Mouse (Mus musculus) liver, embryonic 12.5 days (tissue): ENCODE results near the gene Macf1. TPM values are rescaled to one million over a fixed set of nuclear protein-coding genes. Genes with fewer than 3 reads are reported as not detected.
"Not testable (repeated sequence)": the region's sequence is repeated elsewhere in the genome, so short reads cannot be mapped to it uniquely, and the experiment has no call there.

ENCODE experiments used
- ATAC-seq: fragments of 200-750 bp; cut with Nextera tagmentation; 2 replicates; pipeline ENCODE4 v1.8.0; 2017; ENCODE audit warnings: moderate number of reproducible peaks, mild to moderate bottlenecking, moderate library complexity
- H3K27ac ChIP-seq: fragments of 300-500 bp; sonication (generic); 2 replicates; pipeline ENCODE4 v1.5.1; 2016; ENCODE audit warnings: mild to moderate bottlenecking
- H3K27me3 ChIP-seq: fragments of 300-500 bp; sonication (generic); replicated peaks from 2 replicates; pipeline ENCODE4 v1.6.1; 2016; ENCODE audit warnings: mild to moderate bottlenecking, moderate library complexity
- H3K36me3 ChIP-seq: fragments of 300-500 bp; sonication (generic); 2 replicates; pipeline ENCODE4 v1.6.1; 2016; ENCODE audit warnings: mild to moderate bottlenecking, moderate library complexity
- H3K4me1 ChIP-seq: fragments of 300-500 bp; sonication (generic); 2 replicates; pipeline ENCODE4 v1.6.1; 2016
- H3K4me2 ChIP-seq: fragments of 300-500 bp; sonication (generic); 2 replicates; pipeline ENCODE4 v1.6.1; 2016; ENCODE audit warnings: mild to moderate bottlenecking, moderate library complexity
- H3K4me3 ChIP-seq: fragments of 300-500 bp; sonication (generic); 2 replicates; pipeline ENCODE4 v1.5.1; 2016; ENCODE audit warnings: mild to moderate bottlenecking, moderate library complexity
- H3K9ac ChIP-seq: fragments of 300-500 bp; sonication (generic); 2 replicates; pipeline ENCODE4 v1.6.1; 2016; ENCODE audit warnings: mild to moderate bottlenecking, moderate library complexity
- H3K9me3 ChIP-seq: fragments of 300-500 bp; sonication (generic); replicated peaks from 2 replicates; pipeline ENCODE4 v1.6.1; 2016; ENCODE audit warnings: mild to moderate bottlenecking, moderate library complexity
- WGBS: fragments of 180-500 bp; shearing (Covaris S2); methylation state at CpG from one replicate; pipeline ENCODE4 v1.1.7; 2016; ENCODE audit not compliant: insufficient replicate concordance; 5-methylcytosine and 5-hydroxymethylcytosine counted together
- polyA plus RNA-seq: library from polyadenylated mRNA; unstranded; fragments of >200 nt; fragmentation: Nextera tagmentation; extraction: Ambion mirVana; gene quantifications from 2 replicates; pipeline ENCODE4 v1.2.1, GENCODE M21; 2016

The Macf1 gene
- polyA plus RNA-seq, 1 experiment from 2014 or later, result 15.1 TPM

DNA sequence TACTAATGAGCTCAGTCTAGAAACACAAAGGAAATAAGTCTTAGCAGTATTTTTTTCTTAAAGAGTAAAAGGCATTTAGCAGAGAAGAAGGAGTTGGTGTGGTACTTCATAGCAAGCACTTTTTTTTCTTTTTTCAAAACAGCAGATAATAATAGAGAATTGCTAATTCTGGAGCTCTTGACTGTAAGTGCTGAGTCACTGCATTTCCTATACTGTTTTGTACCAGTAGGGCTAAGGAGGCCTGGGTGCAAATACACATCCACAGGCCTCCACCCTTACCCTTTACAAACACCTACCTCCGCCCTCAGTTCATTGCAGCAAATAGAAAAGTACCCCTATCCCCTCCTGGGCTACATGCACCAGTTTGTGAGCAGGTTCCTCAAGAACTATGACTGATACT lies 17.6 kb downstream of the Macf1 start:
- Histone ChIP-seq H3K27ac (peak overlapping the region; percentile 72), H3K9me3 (no peaks in the 10 kb centered on the region), H3K36me3 (no peaks in the 10 kb centered on the region), H3K4me2 (no peak overlapping the region; the same call in 1 of the 2 replicates), H3K4me3 (no peak overlapping the region), H3K4me1 (peaks cover 50% of the 10 kb centered on the region), H3K27me3 (peaks cover 16% of the 10 kb centered on the region), H3K9ac (no peak overlapping the region)
- peak; percentile 24; the same call in 1 of the 2 replicates for ATAC-seq
- 70% methylated on average over 1 of the region's 1 CpGs for WGBS

DNA sequence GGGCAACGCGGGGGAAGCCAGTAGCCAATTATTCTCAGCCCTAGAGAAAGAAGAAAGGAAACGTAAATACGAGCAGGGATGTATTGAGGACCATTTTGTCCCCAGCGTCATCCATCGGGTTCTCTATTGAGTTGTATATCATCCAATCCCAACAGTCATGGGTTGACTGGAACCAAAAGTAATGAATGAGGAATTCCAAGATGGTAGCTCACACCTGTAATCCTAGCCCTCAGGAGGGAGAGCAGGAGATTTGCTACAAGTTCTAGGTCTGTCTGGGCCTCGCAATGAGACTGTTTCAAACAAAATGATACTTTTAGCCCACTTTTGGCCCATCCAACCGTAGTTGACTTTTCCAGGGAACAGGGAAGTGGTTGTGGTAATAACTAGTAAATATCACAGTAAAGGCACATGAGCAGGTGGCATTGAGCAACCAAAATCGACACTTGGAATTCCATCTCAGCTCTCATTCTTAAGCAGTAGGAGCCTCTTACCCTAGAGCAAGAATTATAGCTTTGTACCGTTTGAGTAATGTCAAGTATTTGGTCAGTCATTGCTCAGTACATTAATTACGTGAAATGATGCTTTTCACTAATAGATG lies 18.4 kb downstream of the Macf1 start:
- peak overlapping the region; percentile 93 for H3K4me3 ChIP-seq
- peaks cover 20% of the 10 kb centered on the region for H3K27me3 ChIP-seq
- no peaks in the 10 kb centered on the region for H3K9me3 ChIP-seq
- H3K4me2 ChIP-seq, result peak overlapping the region; percentile 99
- no peak for ATAC-seq
- no peaks in the 10 kb centered on the region for H3K36me3 ChIP-seq
- peak overlapping the region; percentile 97 for H3K9ac ChIP-seq
- H3K27ac ChIP-seq, result peak overlapping the region; percentile 99
- H3K4me1 ChIP-seq, result peaks cover 57% of the 10 kb centered on the region
- 49% methylated on average over 11 of the region's 11 CpGs for whole genome bisulfite sequencing

DNA sequence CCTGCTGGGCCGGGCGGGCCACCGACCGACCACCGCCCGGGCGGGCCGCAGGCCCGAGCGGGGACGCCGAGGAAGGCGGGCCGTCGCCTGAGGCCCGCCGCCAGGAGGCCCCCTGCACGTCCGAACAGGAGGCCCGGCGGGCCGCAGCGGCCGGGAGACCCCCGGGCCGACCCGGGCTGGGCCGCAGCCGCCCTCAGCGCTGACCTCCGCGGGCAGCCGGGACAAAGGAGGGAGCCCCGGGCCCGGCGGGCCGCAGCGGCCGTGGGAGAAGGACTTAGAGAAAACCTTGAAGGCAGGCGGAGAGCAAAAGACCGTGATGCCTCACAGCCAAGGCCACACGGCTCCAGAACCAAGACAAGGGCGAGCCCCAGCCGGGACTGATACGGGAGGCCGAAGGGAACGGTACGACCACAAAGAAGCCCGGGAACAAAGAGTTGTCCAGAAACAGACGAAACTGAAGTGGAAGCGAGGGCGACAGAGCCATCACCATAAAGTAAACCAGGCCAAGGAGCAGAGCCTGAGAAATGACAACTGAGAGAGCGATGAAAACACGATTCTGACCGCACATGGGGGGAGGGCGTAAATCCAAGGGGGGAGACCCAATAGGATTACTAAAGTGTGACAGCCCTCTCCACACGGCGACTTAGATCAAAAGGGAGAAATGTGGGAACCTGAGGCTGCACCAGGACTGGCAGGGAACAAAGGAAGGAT lies 19.1 kb downstream of the Macf1 start:
- ATAC-seq, result peak; percentile 22; the same call in 1 of the 2 replicates
- peak overlapping the region; percentile 97 for H3K9ac ChIP-seq
- peak overlapping the region; percentile 99 for H3K27ac ChIP-seq
- WGBS, result 3% methylated on average over 57 of the region's 58 CpGs
- peak overlapping the region; percentile 93 for H3K4me3 ChIP-seq
- H3K27me3 ChIP-seq, result peaks cover 17% of the 10 kb centered on the region
- no peaks in the 10 kb centered on the region for H3K9me3 ChIP-seq
- no peaks in the 10 kb centered on the region for H3K36me3 ChIP-seq
- H3K4me1 ChIP-seq, result peaks cover 57% of the 10 kb centered on the region
- peak overlapping the region; percentile 99 for H3K4me2 ChIP-seq

DNA sequence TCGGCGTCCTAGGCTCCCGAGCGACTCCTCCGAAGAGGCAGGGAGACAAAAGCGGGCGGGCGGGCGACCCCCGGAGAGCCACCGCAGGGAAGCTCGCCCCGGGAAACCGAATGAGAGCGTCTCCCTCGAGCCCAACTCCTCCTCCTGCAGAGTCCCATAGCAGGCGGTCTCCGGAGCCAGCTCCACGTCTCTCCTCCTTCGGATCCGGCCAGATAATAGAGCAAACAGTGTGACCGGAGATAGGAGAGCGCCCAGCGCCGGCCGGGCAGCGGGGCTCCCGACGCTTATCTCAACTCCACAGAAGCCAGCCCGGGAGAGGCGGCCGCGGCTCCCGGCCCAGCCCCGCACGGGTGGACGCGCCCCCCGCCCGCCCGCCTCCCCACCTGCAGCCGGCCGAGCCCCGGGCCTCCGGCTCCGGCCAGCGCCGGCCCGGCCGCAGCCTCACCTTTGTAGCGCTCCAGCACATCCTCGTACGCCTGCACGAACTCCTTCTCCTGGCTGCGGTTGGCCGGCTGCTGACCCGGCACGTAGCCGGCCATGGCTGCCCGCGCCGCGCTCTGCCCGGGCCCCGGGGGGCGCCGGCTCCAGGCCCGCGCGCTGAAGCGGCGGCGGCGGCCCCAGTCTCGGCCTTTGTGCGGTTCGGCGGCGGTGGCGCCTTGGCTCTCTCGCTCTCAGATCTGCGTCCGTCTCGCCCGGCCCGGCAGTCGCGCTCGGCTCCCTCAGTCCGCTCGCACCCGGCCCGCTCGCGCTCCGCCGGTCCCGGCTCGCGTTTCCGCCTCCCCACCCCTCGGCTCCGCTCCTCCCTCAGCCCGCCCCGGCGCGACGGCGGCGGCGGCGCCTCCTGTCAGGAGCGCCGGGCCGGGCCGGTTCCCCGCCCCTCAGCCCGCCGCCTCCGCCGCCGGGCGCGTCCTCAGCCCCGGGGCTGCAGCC lies 19.9 kb downstream of the Macf1 start:
- Histone ChIP-seq H3K36me3 (no peaks in the 10 kb centered on the region), H3K27ac (peak overlapping the region; percentile 99), H3K9ac (peak overlapping the region; percentile 97), H3K4me3 (peak overlapping the region; percentile 93), H3K4me1 (peaks cover 61% of the 10 kb centered on the region), H3K27me3 (peaks cover 17% of the 10 kb centered on the region), H3K4me2 (peak overlapping the region; percentile 99), H3K9me3 (no peaks in the 10 kb centered on the region)
- WGBS, result under 1% methylated on average over 122 of the region's 125 CpGs
- peak; percentile 89 for ATAC-seq

DNA sequence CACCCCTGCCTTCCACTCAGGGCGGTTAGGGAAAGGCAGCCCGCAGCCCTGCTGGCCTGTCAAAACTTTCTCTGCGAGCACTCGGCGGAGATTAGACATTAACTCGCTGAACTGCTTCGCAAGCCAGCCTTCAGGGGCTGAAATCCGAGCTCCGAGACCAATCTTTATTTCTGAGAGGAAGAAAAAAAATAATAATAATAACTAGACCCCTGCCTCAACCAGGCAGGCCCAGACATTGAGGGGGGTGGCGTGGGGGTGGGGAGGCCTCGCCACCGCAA lies 20.5 kb downstream of the Macf1 start:
- H3K9ac ChIP-seq, result peak overlapping the region; percentile 97
- H3K9me3 ChIP-seq, result no peaks in the 10 kb centered on the region
- H3K4me3 ChIP-seq, result peak overlapping the region; percentile 93
- H3K4me1 ChIP-seq, result peaks cover 68% of the 10 kb centered on the region
- no peaks in the 10 kb centered on the region for H3K36me3 ChIP-seq
- peaks cover 17% of the 10 kb centered on the region for H3K27me3 ChIP-seq
- under 1% methylated on average over 12 of the region's 12 CpGs for WGBS
- ATAC-seq, result no peak
- peak overlapping the region; percentile 99 for H3K27ac ChIP-seq
- peak overlapping the region; percentile 99 for H3K4me2 ChIP-seq

DNA sequence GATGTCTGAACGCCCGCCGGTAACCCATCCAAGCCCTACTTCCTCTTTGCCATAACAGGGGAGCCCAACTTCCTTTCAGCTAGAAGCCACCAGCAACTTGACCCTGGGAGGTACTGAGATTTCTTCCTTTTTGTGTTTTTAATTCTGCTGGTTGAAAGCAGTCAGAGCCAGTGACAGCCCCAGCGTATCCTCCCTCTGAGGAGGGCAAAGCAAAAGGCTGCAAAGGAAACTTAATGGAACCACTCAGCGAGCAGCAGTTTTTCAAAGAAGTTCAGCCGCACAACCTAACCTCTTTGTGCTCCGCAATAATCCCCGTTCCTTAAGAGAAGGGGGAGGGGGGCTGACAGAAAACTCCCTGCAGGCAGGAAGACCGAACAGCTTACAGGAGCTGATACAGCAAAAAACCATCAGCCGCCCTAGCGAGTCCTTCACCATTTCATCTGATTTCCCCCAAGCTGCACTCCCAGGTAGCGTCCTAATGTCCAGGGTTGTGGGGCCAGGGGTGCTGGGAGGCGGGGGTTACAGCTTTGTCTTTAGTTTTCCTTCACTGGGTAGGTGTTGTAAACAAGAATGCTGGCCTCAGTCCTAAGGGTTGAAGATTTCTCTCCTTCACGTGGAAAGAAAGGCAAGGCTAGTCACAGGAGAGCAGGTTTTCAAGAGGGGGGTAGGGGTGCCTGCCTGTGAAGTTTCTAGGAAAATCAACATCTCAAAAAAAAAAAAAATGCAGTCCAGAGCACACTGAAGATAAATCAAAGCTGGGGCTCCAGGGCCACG lies 21.1 kb downstream of the Macf1 start:
- H3K9me3 ChIP-seq, result no peaks in the 10 kb centered on the region
- peak overlapping the region; percentile 97 for H3K9ac ChIP-seq
- H3K4me3 ChIP-seq, result peak overlapping the region; percentile 93
- peak overlapping the region; percentile 99 for H3K27ac ChIP-seq
- H3K4me1 ChIP-seq, result peaks cover 72% of the 10 kb centered on the region
- no peak for ATAC-seq
- H3K27me3 ChIP-seq, result peaks cover 17% of the 10 kb centered on the region
- WGBS, result 3% methylated on average over 15 of the region's 15 CpGs
- peak overlapping the region; percentile 99 for H3K4me2 ChIP-seq
- no peaks in the 10 kb centered on the region for H3K36me3 ChIP-seq

DNA sequence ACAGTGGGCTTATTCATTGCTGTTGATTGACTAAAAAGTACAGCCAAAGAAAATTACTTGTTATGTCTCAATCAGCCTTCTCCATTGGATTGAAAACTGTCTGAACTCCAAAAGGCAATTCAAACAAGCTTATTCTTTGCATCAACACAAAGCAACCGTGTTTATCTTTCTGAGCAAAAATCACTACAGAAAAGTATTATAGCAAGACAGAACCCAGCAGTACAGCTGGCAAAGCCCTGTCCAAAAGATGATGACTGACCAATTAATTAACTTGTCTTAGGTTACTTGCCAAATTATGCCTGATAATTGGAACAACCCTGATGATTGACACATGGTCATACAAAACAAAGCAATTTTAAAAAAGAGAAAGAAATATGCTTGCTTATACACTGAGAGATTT lies 26.0 kb downstream of the Macf1 start:
- Histone ChIP-seq H3K36me3 (no peaks in the 10 kb centered on the region), H3K27ac (no peak overlapping the region), H3K9ac (no peak overlapping the region), H3K4me2 (no peak overlapping the region), H3K9me3 (no peaks in the 10 kb centered on the region), H3K4me1 (peaks cover 77% of the 10 kb centered on the region), H3K4me3 (no peak overlapping the region), H3K27me3 (peaks cover 12% of the 10 kb centered on the region)
- WGBS, result 69% methylated on average over 1 of the region's 1 CpGs
- ATAC-seq, result no peak

DNA sequence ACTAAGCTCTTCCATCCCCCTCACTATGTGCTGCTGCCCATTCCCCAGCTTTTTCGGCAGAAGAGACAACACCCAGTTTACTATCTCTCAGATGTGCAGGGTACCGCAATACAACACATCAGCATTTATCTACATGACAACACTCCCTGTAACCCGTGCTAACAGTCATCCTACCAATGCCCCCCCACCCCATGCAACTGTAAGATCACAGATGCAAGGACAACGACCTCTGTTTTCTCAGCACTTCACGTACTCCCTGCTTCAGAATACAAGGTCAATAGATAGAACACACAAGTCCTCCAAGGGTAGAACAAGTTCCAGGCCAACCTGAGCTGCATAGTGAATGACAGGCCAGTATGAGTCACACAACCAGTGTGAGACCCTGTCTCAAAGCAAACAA lies 28.9 kb downstream of the Macf1 start:
- no peak overlapping the region for H3K4me3 ChIP-seq

DNA sequence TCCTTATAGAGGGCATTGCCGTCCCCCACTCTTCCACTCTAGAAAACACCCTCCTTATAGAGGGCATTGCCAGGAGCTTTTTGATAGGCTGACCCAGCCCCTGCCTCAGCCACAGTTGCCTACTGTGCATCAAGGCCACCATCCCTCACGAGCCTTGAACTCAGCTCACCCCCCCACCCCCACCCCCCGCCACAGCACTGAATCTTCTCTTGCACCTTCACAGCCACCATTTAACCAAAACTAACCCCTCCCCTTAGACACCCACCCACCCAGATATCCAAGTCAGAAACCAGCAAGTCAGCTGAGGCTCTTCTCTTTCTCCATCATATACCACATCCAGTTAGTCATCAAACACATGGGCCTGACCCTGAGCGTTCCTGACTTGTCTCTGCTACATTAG lies 29.6 kb downstream of the Macf1 start:
- H3K27ac ChIP-seq, result 0 out of 2 replicates have a peak overlapping the region, but pooled peaks have one; percentile 45
- H3K36me3 ChIP-seq, result no peaks in the 10 kb centered on the region
- no peak overlapping the region for H3K4me2 ChIP-seq
- H3K4me3 ChIP-seq, result no peak overlapping the region
- no peaks in the 10 kb centered on the region for H3K27me3 ChIP-seq
- H3K4me1 ChIP-seq, result peaks cover 65% of the 10 kb centered on the region
- no peak for ATAC-seq
- no peaks in the 10 kb centered on the region for H3K9me3 ChIP-seq
- H3K9ac ChIP-seq, result no peak overlapping the region
- 52% methylated on average over 4 of the region's 4 CpGs for WGBS

More for the DNA sequence above, 28.9 kb downstream of the Macf1 start:
- ATAC-seq, result peak; percentile 86
- WGBS, result 21% methylated on average over 5 of the region's 5 CpGs
- Histone ChIP-seq H3K27me3 (no peaks in the 10 kb centered on the region), H3K4me1 (peaks cover 68% of the 10 kb centered on the region), H3K36me3 (no peaks in the 10 kb centered on the region), H3K9me3 (no peaks in the 10 kb centered on the region), H3K27ac (peak overlapping the region; percentile 45; the same call in 1 of the 2 replicates), H3K4me2 (peak overlapping the region; percentile 27), H3K9ac (no peak overlapping the region; the same call in 1 of the 2 replicates)

DNA sequence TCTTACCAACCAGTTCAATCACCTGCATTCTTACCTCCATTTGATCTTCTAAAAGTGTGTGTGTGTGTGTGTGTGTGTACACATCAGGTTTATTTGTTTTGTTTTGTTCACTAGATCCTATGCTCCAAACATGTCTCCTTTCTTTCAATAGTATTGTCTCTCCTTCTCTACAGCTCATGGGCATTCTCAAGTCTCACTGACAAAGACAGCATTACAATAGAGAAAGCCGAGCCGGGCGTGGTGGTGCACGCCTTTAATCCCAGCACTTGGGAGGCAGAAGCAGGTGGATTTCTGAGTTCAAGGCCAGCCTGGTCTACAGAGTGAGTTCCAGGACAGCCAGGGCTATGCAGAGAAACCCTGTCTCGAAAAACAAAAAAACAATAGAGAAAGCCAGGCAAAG lies 30.7 kb downstream of the Macf1 start:
- 84% methylated on average over 5 of the region's 5 CpGs for WGBS
- not testable (repeated sequence) for H3K27me3 ChIP-seq, H3K4me3 ChIP-seq, H3K4me2 ChIP-seq, H3K36me3 ChIP-seq, H3K9me3 ChIP-seq, H3K9ac ChIP-seq, ATAC-seq, H3K27ac ChIP-seq
- H3K4me1 ChIP-seq, result peaks cover 56% of the 10 kb centered on the region

DNA sequence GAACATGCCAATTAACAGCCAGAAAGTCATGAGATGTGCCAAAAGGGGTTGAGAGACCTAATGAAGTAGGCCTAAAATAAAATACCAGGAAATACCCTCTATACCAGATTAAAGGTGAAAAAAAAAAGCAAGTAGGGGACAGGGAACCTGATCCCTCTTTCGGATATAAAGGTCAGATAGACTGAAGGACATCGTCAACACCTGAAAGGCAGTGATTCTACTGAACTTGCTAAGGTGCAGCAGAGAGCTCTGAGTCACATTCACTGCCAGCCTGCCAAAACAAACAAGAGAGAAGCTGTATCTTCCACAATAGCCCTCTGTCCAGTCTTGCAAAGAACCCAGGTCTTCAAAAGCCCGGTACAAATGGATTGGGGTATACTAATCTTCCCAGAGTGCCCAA lies 32.0 kb downstream of the Macf1 start:
- Histone ChIP-seq H3K4me2 (no peak overlapping the region), H3K36me3 (0 out of 2 replicates have a peak, but pooled peaks cover 3% of the 10 kb centered on the region), H3K9ac (no peak overlapping the region), H3K9me3 (no peaks in the 10 kb centered on the region), H3K27me3 (no peaks in the 10 kb centered on the region), H3K4me1 (peaks cover 48% of the 10 kb centered on the region), H3K4me3 (no peak overlapping the region), H3K27ac (no peak overlapping the region)
- 72% methylated on average over 3 of the region's 3 CpGs for WGBS
- ATAC-seq, result no peak
